In the genomic region with DNA sequence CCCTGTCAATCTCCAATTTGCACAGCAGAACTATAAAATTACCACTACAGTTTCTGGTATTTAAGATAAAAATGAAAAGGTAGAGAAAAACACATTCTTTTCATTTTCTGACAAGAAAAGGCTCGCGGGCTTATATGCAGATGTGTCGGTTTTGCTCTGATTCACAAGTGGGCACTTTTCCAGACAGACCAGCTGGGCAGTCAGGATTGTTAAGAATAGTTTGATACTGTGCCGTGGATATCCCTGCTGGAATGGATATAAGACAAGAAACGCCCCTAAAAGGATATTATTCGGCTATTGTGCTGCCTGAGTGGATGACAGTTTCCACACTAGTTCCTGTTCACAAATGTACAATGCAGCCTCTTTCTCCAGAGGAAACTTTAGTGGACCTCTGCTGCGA, we compare ENCODE assay signal across 10 mouse cellular contexts.
A peak's percentile ranks its signal among the peaks of the same experiment; 100 is the strongest.
DNase-seq lines count a peak whose midpoint lies in the region; ATAC-seq and TF ChIP-seq lines count a peak whose summit lies in the region.
"Had no signal": no experiment of that assay in that cellular context is flagged by ENCODE, and none has a peak within 500 bp of the region (broad histone marks: within the 10 kb centered on the region; RNA-seq: fewer than 3 reads in every experiment).

No protein-coding gene starts in this region.

- H3K9me3 ChIP-seq in heart, embryonic 16.5 days (replicated peaks; ENCODE audit: control insufficient read depth, low read length): no peaks in the 10 kb centered on the region
- no peaks in the 10 kb centered on the region for H3K9me3 ChIP-seq in limb, embryonic 14.5 days (ENCODE audit: control insufficient read depth, low read length)
- no peaks in the 10 kb centered on the region for H3K9me3 ChIP-seq in limb, embryonic 10.5 days (replicated peaks)
- no peaks in the 10 kb centered on the region for H3K9me3 ChIP-seq in limb, embryonic 15.5 days
- H3K9me3 ChIP-seq: G1E; liver, embryonic 15.5 days had no signal

- no peak for TF ChIP-seq CTCF in heart, adult 2 months (IDR thresholded peaks at IDR 0.05)
- no peak for TF ChIP-seq CTCF in brain, embryonic 14.5 days (IDR thresholded peaks at IDR 0.05; ENCODE audit: borderline replicate concordance, extremely low read depth, insufficient read depth, insufficient read length)

- TF ChIP-seq EP300 in heart, adult 2 months (IDR thresholded peaks at IDR 0.05; ENCODE audit: insufficient read depth, low read depth, low read length): no peak

- H3K4me3 ChIP-seq in heart, embryonic 16.5 days (ENCODE audit: low read length): no peak overlapping the region
- H3K4me3 ChIP-seq in heart, adult 2 months: no peak overlapping the region
- H3K4me3 ChIP-seq in limb, embryonic 14.5 days (replicated peaks; ENCODE audit: low read length): no peak overlapping the region
- H3K4me3 ChIP-seq in limb, embryonic 10.5 days: no peak overlapping the region
- no peak overlapping the region for H3K4me3 ChIP-seq in limb, embryonic 15.5 days
- H3K4me3 ChIP-seq: liver, embryonic 15.5 days had no signal

- H3K27me3 ChIP-seq in heart, embryonic 16.5 days (ENCODE audit: control insufficient read depth, insufficient read depth, low read length): no peaks in the 10 kb centered on the region
- H3K27me3 ChIP-seq in heart, adult 2 months (ENCODE audit: control insufficient read depth, insufficient read depth, low read length): no peaks in the 10 kb centered on the region
- H3K27me3 ChIP-seq in limb, embryonic 14.5 days (ENCODE audit: control insufficient read depth, insufficient read depth, low read length): no peaks in the 10 kb centered on the region
- no peaks in the 10 kb centered on the region for H3K27me3 ChIP-seq in limb, embryonic 10.5 days (ENCODE audit: low read depth, poor library complexity, severe bottlenecking)
- no peaks in the 10 kb centered on the region for H3K27me3 ChIP-seq in limb, embryonic 15.5 days
- H3K27me3 ChIP-seq: liver, embryonic 15.5 days had no signal

- H3K9ac ChIP-seq in heart, embryonic 16.5 days (ENCODE audit: low read length): no peak overlapping the region
- H3K9ac ChIP-seq in heart, adult 2 months (ENCODE audit: low read depth, low read length): no peak overlapping the region
- no peak overlapping the region for H3K9ac ChIP-seq in limb, embryonic 14.5 days (ENCODE audit: low read depth, low read length, severe bottlenecking)
- no peak overlapping the region for H3K9ac ChIP-seq in limb, embryonic 15.5 days
- H3K9ac ChIP-seq: liver, embryonic 15.5 days had no signal

- H3K27ac ChIP-seq in heart, embryonic 16.5 days (ENCODE audit: low read length): no peak overlapping the region; the same call in none of the 2 replicates
- no peak overlapping the region for H3K27ac ChIP-seq in heart, adult 2 months
- H3K27ac ChIP-seq in limb, embryonic 14.5 days (replicated peaks; ENCODE audit: low read depth, low read length): no peak overlapping the region
- no peak overlapping the region for H3K27ac ChIP-seq in limb, embryonic 10.5 days
- peak overlapping the region; percentile 54 for H3K27ac ChIP-seq in limb, embryonic 15.5 days
- H3K27ac ChIP-seq: liver, embryonic 15.5 days had no signal

- H3K36me3 ChIP-seq in heart, embryonic 16.5 days (ENCODE audit: control insufficient read depth, insufficient read depth): no peaks in the 10 kb centered on the region
- H3K36me3 ChIP-seq in heart, adult 2 months (ENCODE audit: control insufficient read depth, insufficient read depth, low read length): no peaks in the 10 kb centered on the region; the same call in 1 of the 2 replicates
- no peaks in the 10 kb centered on the region for H3K36me3 ChIP-seq in limb, embryonic 14.5 days (ENCODE audit: control insufficient read depth, insufficient read depth, low read length)
- no peaks in the 10 kb centered on the region for H3K36me3 ChIP-seq in limb, embryonic 10.5 days
- H3K36me3 ChIP-seq in limb, embryonic 15.5 days: no peaks in the 10 kb centered on the region
- H3K36me3 ChIP-seq: G1E; liver, embryonic 15.5 days had no signal

- WGBS in heart, embryonic 16.5 days: 30% methylated on average over 7 of the region's 7 CpGs
- 21% methylated on average over 7 of the region's 7 CpGs for WGBS in heart, adult 2 months
- 32% methylated on average over 7 of the region's 7 CpGs for WGBS in limb, embryonic 14.5 days
- WGBS in limb, embryonic 10.5 days: 86% methylated on average over 7 of the region's 7 CpGs
- 25% methylated on average over 7 of the region's 7 CpGs for WGBS in limb, embryonic 15.5 days

- no peaks in the 10 kb centered on the region for H3K79me2 ChIP-seq in heart, adult 2 months (replicated peaks; ENCODE audit: control insufficient read depth, insufficient read depth, low read length)

- H3K4me2 ChIP-seq in heart, embryonic 16.5 days (ENCODE audit: low read depth, low read length): peak overlapping the region; percentile 11; the same call in 1 of the 2 replicates
- no peak overlapping the region for H3K4me2 ChIP-seq in limb, embryonic 14.5 days (replicated peaks; ENCODE audit: low read depth, low read length, severe bottlenecking)
- no peak overlapping the region for H3K4me2 ChIP-seq in limb, embryonic 15.5 days
- H3K4me2 ChIP-seq: liver, embryonic 15.5 days had no signal

- TF ChIP-seq POLR2A in heart, adult 2 months (IDR thresholded peaks at IDR 0.05; ENCODE audit: insufficient read depth, low read depth, low read length): no peak
- no peak for TF ChIP-seq POLR2A in limb, embryonic 14.5 days (IDR thresholded peaks at IDR 0.05; ENCODE audit: borderline replicate concordance, extremely low read depth, insufficient read depth, insufficient read length)
- TF ChIP-seq POLR2A in brain, embryonic 14.5 days (IDR thresholded peaks at IDR 0.05; ENCODE audit: borderline replicate concordance, extremely low read depth, insufficient read depth, insufficient read length, poor library complexity, severe bottlenecking): no peak

- DNase-seq in heart, adult 2 months: no peak
- DNase-seq in limb, embryonic 14.5 days (ENCODE audit: low spot score): peak; percentile 53
- no peak for DNase-seq in limb, embryonic 10.5 days (ENCODE audit: low spot score)
- DNase-seq in brain, embryonic 14.5 days (ENCODE audit: low read depth): peak; percentile 64
- DNase-seq in left cerebral cortex, adult 8-10 months (ENCODE audit: low spot score in 2 of 2): no peak
- DNase-seq: gastrocnemius, postnatal 10 days had no signal

- intact Hi-C loops in heart, adult 2 months (cut with DNase I): no loop called here

- ATAC-seq in heart, embryonic 16.5 days (replicated peaks; ENCODE audit: extremely low read depth, insufficient read depth, low FRiP score): no peak; the same call in 1 of the 2 replicates
- ATAC-seq in limb, embryonic 14.5 days (ENCODE audit: low FRiP score, low read depth): peak; percentile 63
- no peak for ATAC-seq in limb, embryonic 15.5 days (ENCODE audit: insufficient number of reproducible peaks, low FRiP score, low TSS enrichment, low read depth)

- H3K4me1 ChIP-seq in heart, embryonic 16.5 days (ENCODE audit: control insufficient read depth, insufficient read depth, low read length): peaks cover 15% of the 10 kb centered on the region
- H3K4me1 ChIP-seq in heart, adult 2 months (ENCODE audit: control insufficient read depth, insufficient read depth, low read length): peaks cover 5% of the 10 kb centered on the region
- H3K4me1 ChIP-seq in limb, embryonic 14.5 days (ENCODE audit: control insufficient read depth, insufficient read depth, low read length): peaks cover 18% of the 10 kb centered on the region
- no peaks in the 10 kb centered on the region for H3K4me1 ChIP-seq in limb, embryonic 10.5 days
- H3K4me1 ChIP-seq in limb, embryonic 15.5 days: peaks cover 28% of the 10 kb centered on the region
- H3K4me1 ChIP-seq: liver, embryonic 15.5 days had no signal

Comparison
In these comparisons a context has a peak if more than half of its experiments do, and no peak if none do; other contexts are left out.
1. DNase-seq: peak in limb, embryonic 14.5 days (single experiment) and brain, embryonic 14.5 days (single experiment); none in heart, adult 2 months (0 of 2), limb, embryonic 10.5 days (single experiment) and left cerebral cortex, adult 8-10 months (0 of 2).